Mouse (Mus musculus): ENCODE data around the gene Tas2r102.

The Tas2r102 gene

DNA sequence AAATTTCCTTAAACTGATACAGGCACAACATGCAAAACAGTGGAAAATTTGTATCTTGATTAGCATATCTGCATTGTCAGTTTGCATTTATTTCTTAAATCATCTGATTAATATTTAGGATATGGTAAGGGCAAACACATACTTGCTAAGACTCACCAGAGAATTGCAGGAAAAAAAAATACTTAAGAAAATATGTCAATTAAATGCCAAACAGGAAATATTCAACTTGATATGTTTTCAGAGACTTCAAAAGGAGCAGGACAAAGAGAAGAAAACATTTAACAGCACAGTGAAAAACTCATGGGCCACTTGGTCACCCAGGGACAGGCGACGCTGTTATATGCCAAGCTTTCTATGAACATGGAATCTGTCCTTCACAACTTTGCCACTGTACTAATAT lies at the start of gene Tas2r102:
TSS of gene Tas2r102 (plus strand) at position 301 of the 400 bp plus-strand sequence.
- DNase-seq (ENCODE audit: low read depth, low spot score): no peak

DNA sequence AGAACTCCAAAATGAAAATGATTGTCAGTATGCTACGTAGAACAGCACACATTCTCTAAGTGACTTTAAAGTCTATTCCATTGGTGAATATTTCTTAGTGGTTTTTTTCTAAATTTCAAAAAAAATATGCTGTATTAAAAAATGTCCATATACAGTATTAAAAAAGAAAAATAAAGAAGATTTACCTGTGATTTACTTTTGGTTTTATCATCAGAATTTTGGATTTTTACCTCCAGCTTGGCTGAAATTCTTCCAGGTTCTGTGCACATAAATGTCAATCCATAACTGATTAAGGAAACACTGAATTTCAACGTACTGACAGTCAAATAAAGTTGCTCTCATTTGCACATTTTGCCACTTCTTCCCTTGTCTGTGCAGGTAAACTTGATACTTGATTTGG lies 24.0 kb upstream of the Tas2r102 start, which contains the start of gene Tas2r115:
TSS of gene Tas2r115 (minus strand) at position 101 of the 400 bp plus-strand sequence.
- DNase-seq (ENCODE audit: low read depth, low spot score): no peak

DNA sequence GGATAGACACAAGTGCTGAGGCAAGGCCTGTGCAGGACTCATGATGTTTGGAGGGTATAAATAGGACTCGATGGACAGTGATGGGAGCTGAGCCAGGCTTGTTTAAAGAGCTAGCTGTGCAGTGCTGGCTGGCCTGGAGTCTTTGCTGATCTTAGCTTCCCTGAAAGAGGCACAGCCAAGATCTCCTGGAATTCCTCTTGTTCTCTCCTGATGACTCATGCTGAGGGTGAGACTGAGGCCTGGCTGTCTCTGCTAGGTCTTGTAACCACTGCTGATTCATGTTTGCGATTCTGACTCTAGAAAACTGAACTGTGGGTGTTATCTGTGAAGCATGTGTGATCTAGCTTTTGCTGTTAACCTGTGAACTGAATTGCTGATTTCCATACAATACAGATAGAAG lies 11.7 kb upstream of the Tas2r102 start:
- no peak for DNase-seq (ENCODE audit: low read depth, low spot score)

DNA sequence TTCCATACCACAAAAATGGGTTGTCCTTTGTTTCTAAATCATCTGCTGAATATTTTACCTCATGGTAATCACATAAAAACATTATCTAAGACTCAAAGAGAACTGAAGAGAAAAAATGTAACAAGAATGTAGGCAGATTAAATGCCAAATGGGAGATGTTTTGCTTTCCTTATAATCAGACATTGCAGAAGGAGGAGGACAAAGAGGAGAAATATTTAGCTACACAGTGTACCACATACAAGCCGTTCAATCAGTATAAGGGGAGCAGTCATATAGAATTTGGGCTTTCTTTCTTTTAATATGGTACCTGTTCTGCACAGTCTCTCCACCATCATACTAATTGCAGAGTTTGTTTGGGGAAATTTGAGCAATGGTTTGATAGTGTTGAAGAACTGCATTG lies 7.5 kb upstream of the Tas2r102 start, which contains the start of gene Tas2r124:
TSS of gene Tas2r124 (plus strand) at position 301 of the 400 bp plus-strand sequence.
- no peak for DNase-seq (ENCODE audit: low read depth, low spot score)

DNA sequence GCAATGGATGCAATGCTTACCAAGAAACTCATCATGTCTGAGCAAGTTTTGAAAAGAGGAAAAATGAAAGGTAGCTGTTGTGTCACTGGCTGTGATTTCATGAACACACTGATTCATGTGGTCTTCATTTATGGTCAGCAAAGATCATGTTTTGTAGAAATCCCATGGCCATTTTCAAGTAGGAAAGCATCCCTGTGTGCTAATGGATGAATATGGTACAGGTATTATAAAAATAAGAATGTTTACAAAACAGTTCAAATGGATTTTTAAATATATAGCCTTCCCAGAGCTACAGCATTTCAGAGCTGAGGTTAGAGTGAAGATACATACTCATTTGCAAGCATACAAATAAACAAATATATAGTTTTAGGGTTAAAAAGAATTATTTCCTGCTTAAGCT lies 16.1 kb downstream of the Tas2r102 start, which contains the start of gene Tas2r136:
TSS of gene Tas2r136 (minus strand) at position 101 of the 400 bp plus-strand sequence.
- no peak for DNase-seq (ENCODE audit: low read depth, low spot score)

DNA sequence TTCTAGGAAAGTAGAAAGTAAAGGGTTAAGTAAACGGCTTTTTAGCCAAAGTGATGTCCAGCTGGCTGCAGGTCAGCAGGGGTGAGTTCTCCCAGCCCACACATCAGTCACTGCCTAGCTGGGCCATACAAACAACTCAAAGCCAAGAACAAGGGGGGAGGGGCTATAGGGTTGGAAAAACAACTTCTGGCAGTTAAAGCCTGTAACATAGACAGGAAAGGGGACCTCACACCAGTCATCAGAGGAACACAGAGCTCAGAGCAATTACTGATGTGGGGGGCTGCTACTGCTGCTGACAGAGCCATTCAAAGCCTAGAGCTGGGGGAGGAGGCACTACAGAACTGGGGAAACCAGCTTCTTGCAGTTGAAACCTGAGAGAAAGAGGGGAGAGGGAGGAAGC lies 33.5 kb downstream of the Tas2r102 start:
- no peak for DNase-seq (ENCODE audit: low read depth, low spot score)

DNA sequence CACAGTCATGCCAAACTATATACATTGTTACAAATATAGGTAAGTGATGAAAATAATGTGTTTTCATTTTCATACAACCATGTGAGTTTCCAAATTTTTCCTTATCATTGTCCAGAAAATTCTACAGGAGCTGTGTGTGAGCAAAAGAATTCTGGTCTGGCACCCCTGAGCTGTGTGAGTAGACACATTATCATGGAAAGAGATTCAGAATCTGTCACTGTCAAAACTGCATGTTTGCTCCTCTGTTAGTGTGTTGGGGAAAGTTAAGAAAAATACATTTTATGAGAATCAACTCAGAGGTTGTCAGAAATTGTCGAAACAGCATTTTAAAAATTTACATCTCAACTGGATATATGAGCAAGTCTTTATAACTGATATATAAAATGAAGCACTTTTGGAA lies 40.6 kb downstream of the Tas2r102 start, which contains the start of gene Tas2r117:
TSS of gene Tas2r117 (plus strand) at position 301 of the 400 bp plus-strand sequence.
- DNase-seq (ENCODE audit: low read depth, low spot score): no peak
